Comparison of ENCODE assay signal across 7 mouse cellular contexts in genomic region chr3:27607796-27608151, GRCm38 (mm10).
DNase-seq lines count a peak whose midpoint lies in the region; ATAC-seq and TF ChIP-seq lines count a peak whose summit lies in the region.

No protein-coding gene starts in this region.

- peaks cover 2% of the 10 kb centered on the region for H3K36me3 ChIP-seq in C2C12 (ENCODE audit: control insufficient read depth, insufficient read depth)
- H3K36me3 ChIP-seq in heart, embryonic 14.5 days (ENCODE audit: control insufficient read depth, insufficient read depth, low read length) = no peaks in the 10 kb centered on the region
- no peaks in the 10 kb centered on the region for H3K36me3 ChIP-seq in liver, embryonic 11.5 days (ENCODE audit: control insufficient read depth, insufficient read depth, low read length)
- no peaks in the 10 kb centered on the region for H3K36me3 ChIP-seq in thymus, adult 2 months (ENCODE audit: control insufficient read depth, insufficient read depth, low read length)

- ATAC-seq in heart, embryonic 14.5 days (ENCODE audit: insufficient number of reproducible peaks, insufficient read depth, low FRiP score, low read depth) = peak; percentile 76
- ATAC-seq in liver, embryonic 11.5 days (replicated peaks; ENCODE audit: low FRiP score) = no peak

- H3K4me2 ChIP-seq in heart, embryonic 14.5 days (ENCODE audit: low read length) = peak overlapping the region; percentile 37
- H3K4me2 ChIP-seq in liver, embryonic 11.5 days = no peak overlapping the region

- H3K9me3 ChIP-seq in heart, embryonic 14.5 days (ENCODE audit: control insufficient read depth, low read length) = no peaks in the 10 kb centered on the region
- H3K9me3 ChIP-seq in liver, embryonic 11.5 days (ENCODE audit: control insufficient read depth, low read length) = no peaks in the 10 kb centered on the region

- WGBS in heart, embryonic 14.5 days = 19% methylated on average over 7 of the region's 7 CpGs
- WGBS in liver, embryonic 11.5 days = 29% methylated on average over 7 of the region's 7 CpGs
- WGBS in thymus, adult 2 months = 36% methylated on average over 7 of the region's 7 CpGs

- H3K4me1 ChIP-seq in heart, embryonic 14.5 days (ENCODE audit: control insufficient read depth in 2 of 2, insufficient read depth in 2 of 2, low read length in 2 of 2) = peaks cover 28 to 47% of the 10 kb centered on the region in 2 experiments
- H3K4me1 ChIP-seq in liver, embryonic 11.5 days (replicated peaks; ENCODE audit: control insufficient read depth, insufficient read depth, low read length) = peaks cover 19% of the 10 kb centered on the region
- no peaks in the 10 kb centered on the region for H3K4me1 ChIP-seq in thymus, adult 2 months (replicated peaks; ENCODE audit: control insufficient read depth, insufficient read depth, low read length)

- no peak for TF ChIP-seq CTCF in C2C12 (IDR thresholded peaks at IDR 0.05; ENCODE audit: control insufficient read depth, insufficient read depth, insufficient read length)
- no peak for TF ChIP-seq CTCF in thymus, adult 2 months (IDR thresholded peaks at IDR 0.05; ENCODE audit: borderline replicate concordance, control insufficient read depth, extremely low read depth, insufficient read depth, low read length, poor library complexity)

- peak overlapping the region; percentile 83 to 93 for H3K27ac ChIP-seq in heart, embryonic 14.5 days (replicated peaks in 1 of 2; ENCODE audit: control insufficient read depth in 1 of 2, insufficient read depth in 1 of 2, low read depth in 2 of 2, low read length in 2 of 2)
- peak overlapping the region; percentile 52 for H3K27ac ChIP-seq in liver, embryonic 11.5 days (ENCODE audit: low read depth, low read length)
- no peak overlapping the region for H3K27ac ChIP-seq in thymus, adult 2 months (ENCODE audit: control insufficient read depth, insufficient read depth, low read length)

- peak; percentile 86 for DNase-seq in 3T3-L1 (ENCODE audit: low read depth, low spot score)
- no peak for DNase-seq in liver, embryonic 11.5 days (ENCODE audit: low spot score)
- DNase-seq in urinary bladder, adult 18-20 months (ENCODE audit: low spot score in 2 of 2) = no peak
- no peak for DNase-seq in kidney, postnatal 14 days
- no peak for DNase-seq in thymus, adult 2 months

- H3K4me3 ChIP-seq in C2C12 (ENCODE audit: insufficient read depth, poor library complexity, severe bottlenecking) = peak overlapping the region; percentile 6
- H3K4me3 ChIP-seq in heart, embryonic 14.5 days (ENCODE audit: control insufficient read depth in 1 of 2, insufficient read depth in 1 of 2, low read depth in 1 of 2, low read length in 2 of 2) = no peak overlapping the region
- H3K4me3 ChIP-seq in liver, embryonic 11.5 days (ENCODE audit: low read depth, low read length) = no peak overlapping the region
- no peak overlapping the region for H3K4me3 ChIP-seq in thymus, adult 2 months (ENCODE audit: control insufficient read depth, insufficient read depth, low read length)

- TF ChIP-seq POLR2A in thymus, adult 2 months (IDR thresholded peaks at IDR 0.05; ENCODE audit: control insufficient read depth, extremely low read depth, insufficient read depth, low read length, poor library complexity) = no peak

- peaks cover 95% of the 10 kb centered on the region for H3K79me2 ChIP-seq in C2C12 (ENCODE audit: control insufficient read depth, insufficient read depth)

- no peaks in the 10 kb centered on the region for H3K27me3 ChIP-seq in C2C12 (ENCODE audit: control insufficient read depth, insufficient read depth, insufficient read length)
- no peaks in the 10 kb centered on the region for H3K27me3 ChIP-seq in heart, embryonic 14.5 days (ENCODE audit: control insufficient read depth, insufficient read depth, low read length)
- H3K27me3 ChIP-seq in liver, embryonic 11.5 days (replicated peaks; ENCODE audit: control insufficient read depth, insufficient read depth, low read length) = no peaks in the 10 kb centered on the region; the same call in 1 of the 2 replicates
- H3K27me3 ChIP-seq in thymus, adult 2 months (ENCODE audit: control insufficient read depth, insufficient read depth, low read length) = no peaks in the 10 kb centered on the region

- H3K9ac ChIP-seq in heart, embryonic 14.5 days (ENCODE audit: low read length) = peak overlapping the region; percentile 59
- no peak overlapping the region for H3K9ac ChIP-seq in liver, embryonic 11.5 days (ENCODE audit: low read depth, low read length)

- H3ac ChIP-seq in C2C12 (ENCODE audit: control insufficient read depth, insufficient read length, low read depth) = no peak overlapping the region

- peaks cover 40% of the 10 kb centered on the region for H3K79me3 ChIP-seq in C2C12 (ENCODE audit: low read depth)

TF ChIP-seq in C2C12, 6 proteins besides CTCF, POLR2A, EP300 and RAD21:
- TF ChIP-seq MAX (IDR thresholded peaks at IDR 0.05) = no peak
- peak; percentile 74 for TF ChIP-seq FOSL1 (IDR thresholded peaks at IDR 0.05; ENCODE audit: insufficient read depth, low read length, poor library complexity, severe bottlenecking)
